Mouse (Mus musculus) liver, embryonic 13.5 days (tissue): ENCODE results near the gene Rgp1. TPM values are rescaled to one million over a fixed set of nuclear protein-coding genes. Genes with fewer than 3 reads are reported as not detected.

ENCODE experiments used
- ATAC-seq: fragments of 200-750 bp; cut with Nextera tagmentation; 2 replicates; pipeline ENCODE4 v1.8.0; 2017; ENCODE audit warnings: low read depth, mild to moderate bottlenecking, moderate number of reproducible peaks, moderate library complexity
- DNase-seq: peaks from one replicate; pipeline ENCODE4 v3.0.0; 2022
- H3K27ac ChIP-seq: fragments of 300-500 bp; sonication (generic); 2 replicates; pipeline ENCODE4 v1.5.1; 2015; ENCODE audit warnings: moderate library complexity, mild to moderate bottlenecking, inconsistent platforms
- H3K27me3 ChIP-seq: fragments of 300-500 bp; sonication (generic); 2 replicates; pipeline ENCODE4 v1.6.1; 2015; ENCODE audit warnings: mild to moderate bottlenecking, inconsistent platforms
- H3K36me3 ChIP-seq: fragments of 300-500 bp; sonication (generic); 2 replicates; pipeline ENCODE4 v1.6.1; 2015; ENCODE audit warnings: mild to moderate bottlenecking, inconsistent platforms
- H3K4me1 ChIP-seq: fragments of 300-500 bp; sonication (generic); replicated peaks from 2 replicates; pipeline ENCODE4 v1.6.1; 2015; ENCODE audit warnings: inconsistent platforms
- H3K4me2 ChIP-seq: fragments of 300-500 bp; sonication (generic); 2 replicates; pipeline ENCODE4 v1.6.1; 2015; ENCODE audit warnings: inconsistent platforms, mild to moderate bottlenecking, moderate library complexity
- H3K4me3 ChIP-seq: fragments of 300-500 bp; sonication (generic); replicated peaks from 2 replicates; pipeline ENCODE4 v1.5.1; 2015; ENCODE audit warnings: mild to moderate bottlenecking, inconsistent platforms
- H3K9ac ChIP-seq: fragments of 300-500 bp; sonication (generic); 2 replicates; pipeline ENCODE4 v1.6.1; 2015; ENCODE audit warnings: mild to moderate bottlenecking, inconsistent platforms
- H3K9me3 ChIP-seq: fragments of 300-500 bp; sonication (generic); replicated peaks from 2 replicates; pipeline ENCODE4 v1.6.1; 2016; ENCODE audit warnings: inconsistent platforms
- WGBS: fragments of 180-500 bp; shearing (Covaris S2); methylation state at CpG from one replicate; pipeline ENCODE4 v1.1.7; 2015; ENCODE audit not compliant: insufficient replicate concordance; 5-methylcytosine and 5-hydroxymethylcytosine counted together
- polyA plus RNA-seq: library from polyadenylated mRNA; unstranded; fragments of >200 nt; fragmentation: Nextera tagmentation; extraction: Ambion mirVana; gene quantifications from 2 replicates; pipeline ENCODE4 v1.2.1, GENCODE M21; 2015

The Rgp1 gene
- polyA plus RNA-seq, 1 experiment from 2014 or later: 13.8 TPM

GRCm38 (mm10) chr4:43630030-43630581 is 51.6 kb downstream of the Rgp1 start:
- no peak overlapping the region for H3K27ac ChIP-seq

GRCm38 (mm10) chr4:43630671-43631045 is 52.1 kb downstream of the Rgp1 start:
- DNase-seq (no peak), ATAC-seq (no peak)
- Histone ChIP-seq H3K27me3 (peaks cover 37% of the 10 kb centered on the region), H3K4me2 (peak overlapping the region; percentile 84), H3K9ac (no peak overlapping the region), H3K27ac (no peak overlapping the region), H3K4me1 (peaks cover 33% of the 10 kb centered on the region), H3K36me3 (no peaks in the 10 kb centered on the region), H3K9me3 (no peaks in the 10 kb centered on the region), H3K4me3 (peak overlapping the region; percentile 63)
- 28% methylated on average over 5 of the region's 5 CpGs for WGBS

More at GRCm38 (mm10) chr4:43630030-43630581, 51.6 kb downstream of the Rgp1 start:
- Histone ChIP-seq H3K4me1 (peaks cover 28% of the 10 kb centered on the region), H3K27me3 (peaks cover 37% of the 10 kb centered on the region), H3K36me3 (no peaks in the 10 kb centered on the region), H3K9me3 (peaks cover 5% of the 10 kb centered on the region), H3K9ac (no peak overlapping the region), H3K4me2 (peak overlapping the region; percentile 26), H3K4me3 (no peak overlapping the region)
- DNase-seq: peak; percentile 67
- 5% methylated on average over 5 of the region's 5 CpGs for WGBS
- ATAC-seq: peak; percentile 52

- Histone ChIP-seq H3K9ac (peak within 1 kb of the TSS; percentile 65), H3K4me1 (peaks cover 33% of the 10 kb centered on the region), H3K27me3 (peaks cover 37% of the 10 kb centered on the region), H3K4me2 (peak within 1 kb of the TSS; percentile 84), H3K27ac (no peak within 1 kb of the TSS), H3K9me3 (no peaks in the 10 kb centered on the region), H3K4me3 (peak within 1 kb of the TSS; percentile 63), H3K36me3 (no peaks in the 10 kb centered on the region)
- peak; percentile 14; the same call in 1 of the 2 replicates for ATAC-seq
- no peak for DNase-seq
- WGBS: 2% methylated on average over 34 of the region's 70 CpGs
These were observed 52.8 kb downstream of the Rgp1 start, which contains the start of gene Npr2 for GRCm38 (mm10) chr4:43631046-43631955. TSS of gene Npr2 (plus strand) at chr4:43631935.

GRCm38 (mm10) chr4:43631956-43632920 is 53.7 kb downstream of the Rgp1 start:
- peaks cover 33% of the 10 kb centered on the region for H3K4me1 ChIP-seq
- no peaks in the 10 kb centered on the region for H3K36me3 ChIP-seq
- H3K4me2 ChIP-seq: peak overlapping the region; percentile 84
- no peak for ATAC-seq
- H3K4me3 ChIP-seq: peak overlapping the region; percentile 63
- no peak for DNase-seq
- H3K9ac ChIP-seq: peak overlapping the region; percentile 65
- no peak overlapping the region for H3K27ac ChIP-seq
- WGBS: 58% methylated on average over 42 of the region's 42 CpGs
- peaks cover 37% of the 10 kb centered on the region for H3K27me3 ChIP-seq
- H3K9me3 ChIP-seq: no peaks in the 10 kb centered on the region

- Histone ChIP-seq H3K9me3 (no peaks in the 10 kb centered on the region), H3K4me3 (no peak overlapping the region), H3K27ac (no peak overlapping the region), H3K9ac (no peak overlapping the region), H3K27me3 (peaks cover 37% of the 10 kb centered on the region), H3K4me1 (peaks cover 33% of the 10 kb centered on the region), H3K4me2 (no peak overlapping the region), H3K36me3 (no peaks in the 10 kb centered on the region)
- 65% methylated on average over 8 of the region's 8 CpGs for WGBS
- DNase-seq (no peak), ATAC-seq (no peak)
These were observed 54.8 kb downstream of the Rgp1 start for GRCm38 (mm10) chr4:43633296-43633695.

- Histone ChIP-seq H3K9me3 (no peaks in the 10 kb centered on the region), H3K36me3 (no peaks in the 10 kb centered on the region), H3K4me2 (no peak overlapping the region), H3K4me1 (peaks cover 33% of the 10 kb centered on the region), H3K27ac (no peak overlapping the region), H3K27me3 (peaks cover 37% of the 10 kb centered on the region), H3K9ac (no peak overlapping the region), H3K4me3 (no peak overlapping the region)
- no peak for ATAC-seq
- DNase-seq: no peak
- whole genome bisulfite sequencing: 78% methylated on average over 2 of the region's 2 CpGs
These were observed 55.2 kb downstream of the Rgp1 start for GRCm38 (mm10) chr4:43633736-43634135.

GRCm38 (mm10) chr4:43634621-43635374 is 56.3 kb downstream of the Rgp1 start:
- Histone ChIP-seq H3K27ac (no peak overlapping the region), H3K27me3 (peaks cover 37% of the 10 kb centered on the region), H3K36me3 (no peaks in the 10 kb centered on the region), H3K4me2 (no peak overlapping the region), H3K4me1 (peaks cover 26% of the 10 kb centered on the region), H3K9me3 (no peaks in the 10 kb centered on the region), H3K4me3 (no peak overlapping the region), H3K9ac (no peak overlapping the region)
- ATAC-seq: no peak
- whole genome bisulfite sequencing: 73% methylated on average over 7 of the region's 7 CpGs
- DNase-seq: no peak

- Histone ChIP-seq H3K9me3 (no peaks in the 10 kb centered on the region), H3K9ac (no peak overlapping the region), H3K4me2 (no peak overlapping the region), H3K36me3 (no peaks in the 10 kb centered on the region), H3K27me3 (peaks cover 21% of the 10 kb centered on the region), H3K4me1 (peaks cover 12% of the 10 kb centered on the region), H3K27ac (no peak overlapping the region), H3K4me3 (no peak overlapping the region)
- ATAC-seq: no peak
- DNase-seq: no peak
- WGBS: 65% methylated on average over 6 of the region's 6 CpGs
These were observed 58.2 kb downstream of the Rgp1 start for GRCm38 (mm10) chr4:43636751-43637150.
